Mouse (Mus musculus) megakaryocyte, embryonic 14.5 days (primary cell): ENCODE measurements around the gene Tmc5.

Source experiments
- FLI1 ChIP-seq: IDR thresholded peaks from 2 replicates; pipeline ENCODE4 v1.6.1; 2012; ENCODE audit warnings: low read length, inconsistent platforms, mixed read lengths
- GATA1 ChIP-seq: IDR thresholded peaks from 3 replicates; pipeline ENCODE4 v1.6.1; 2012; ENCODE audit warnings: mixed read lengths, low read length, inconsistent platforms, borderline replicate concordance

GRCm38 (mm10) chr7:118627550-118628298 lies 30.6 kb downstream of the Tmc5 start:
- TF ChIP-seq GATA1 (no peak), FLI1 (no peak)
